Mouse (Mus musculus) bone marrow, adult 2 months (tissue): ENCODE data around the gene Lbhd2.

Experiments
- CTCF ChIP-seq: fragments of 200-500 bp; IDR thresholded peaks from 2 replicates; pipeline ENCODE4 v1.5.1; 2011; ENCODE audit warnings: low read length, control low read depth; ENCODE audit not compliant: control insufficient read depth, insufficient read depth
- POLR2A ChIP-seq: fragments of 200-500 bp; IDR thresholded peaks from 2 replicates; pipeline ENCODE4 v1.6.1; 2011; ENCODE audit warnings: low read depth, mild to moderate bottlenecking, control low read depth, low read length, borderline replicate concordance; ENCODE audit not compliant: control insufficient read depth

- no peak for TF ChIP-seq POLR2A
- TF ChIP-seq CTCF = no peak
These were observed 34.9 kb downstream of the Lbhd2 start for GRCm38 (mm10) chr12:111441523-111441922.
